Mouse (Mus musculus): ENCODE measurements around the gene Cldn10. TPM values are rescaled to one million over a fixed set of nuclear protein-coding genes. Genes with fewer than 3 reads are reported as not detected.

Cldn10 gene
- 34.7 TPM for polyA plus RNA-seq (2014; fragmentation: Illumina TruSeq; extraction: RNeasy Lipid Tissue Mini Kit (QIAGEN cat#74804))

GRCm38 (mm10) chr14:118787621-118788020, at the start of gene Cldn10:
TSS of gene Cldn10 (plus strand) at chr14:118787908.

Other genes with a start within 250 kb of the Cldn10 start
- 10.5 TPM for gene Abcc4, start 81.7 kb upstream of the Cldn10 start, polyA plus RNA-seq (2014; fragmentation: Illumina TruSeq; extraction: RNeasy Lipid Tissue Mini Kit (QIAGEN cat#74804))
- gene Dzip1, start 137.6 kb downstream of the Cldn10 start, polyA plus RNA-seq (2014; fragmentation: Illumina TruSeq; extraction: RNeasy Lipid Tissue Mini Kit (QIAGEN cat#74804)) = 29.8 TPM
- gene Dnajc3, start 150.1 kb downstream of the Cldn10 start, polyA plus RNA-seq (2014; fragmentation: Illumina TruSeq; extraction: RNeasy Lipid Tissue Mini Kit (QIAGEN cat#74804)) = 198 TPM